Mouse (Mus musculus): ENCODE data around the gene Synj2. TPM values are rescaled to one million over a fixed set of nuclear protein-coding genes. Genes with fewer than 3 reads are reported as not detected.

The Synj2 gene
- polyA plus RNA-seq, 1 experiment: not detected

DNA sequence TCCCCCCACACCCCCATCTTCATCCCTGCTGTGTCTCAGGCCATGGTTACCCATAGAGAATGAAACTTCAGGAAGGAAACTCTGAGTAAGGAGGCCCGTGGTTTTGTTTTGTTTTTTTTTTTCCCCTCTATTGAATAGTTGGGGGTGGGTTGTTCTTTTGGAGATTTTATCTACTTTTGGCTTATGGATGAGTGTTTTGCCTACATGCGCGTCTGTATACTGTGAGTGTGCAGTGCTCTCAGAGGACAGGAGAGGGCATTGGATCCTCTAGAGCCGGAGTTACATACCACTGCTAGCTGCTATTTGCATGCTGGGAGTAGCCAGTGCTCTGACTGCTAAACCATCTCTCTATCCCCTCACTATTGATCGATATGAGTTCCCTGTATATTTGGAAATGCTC lies 39.7 kb upstream of the Synj2 start:
- Histone ChIP-seq H3K27ac (ENCODE audit: insufficient read depth, low read depth, low read length) (no peak overlapping the region), H3K4me1 (ENCODE audit: control insufficient read depth, insufficient read depth, low read length) (no peaks in the 10 kb centered on the region), H3K4me3 (ENCODE audit: insufficient read depth, low read depth, low read length) (no peak overlapping the region)
- WGBS: 72% methylated on average over 5 of the region's 5 CpGs
- TF ChIP-seq CTCF (IDR thresholded peaks at IDR 0.05; ENCODE audit: insufficient read depth, low read depth, low read length): no peak
- TF ChIP-seq POLR2A (IDR thresholded peaks at IDR 0.05; ENCODE audit: insufficient read depth, low read depth, low read length): no peak

DNA sequence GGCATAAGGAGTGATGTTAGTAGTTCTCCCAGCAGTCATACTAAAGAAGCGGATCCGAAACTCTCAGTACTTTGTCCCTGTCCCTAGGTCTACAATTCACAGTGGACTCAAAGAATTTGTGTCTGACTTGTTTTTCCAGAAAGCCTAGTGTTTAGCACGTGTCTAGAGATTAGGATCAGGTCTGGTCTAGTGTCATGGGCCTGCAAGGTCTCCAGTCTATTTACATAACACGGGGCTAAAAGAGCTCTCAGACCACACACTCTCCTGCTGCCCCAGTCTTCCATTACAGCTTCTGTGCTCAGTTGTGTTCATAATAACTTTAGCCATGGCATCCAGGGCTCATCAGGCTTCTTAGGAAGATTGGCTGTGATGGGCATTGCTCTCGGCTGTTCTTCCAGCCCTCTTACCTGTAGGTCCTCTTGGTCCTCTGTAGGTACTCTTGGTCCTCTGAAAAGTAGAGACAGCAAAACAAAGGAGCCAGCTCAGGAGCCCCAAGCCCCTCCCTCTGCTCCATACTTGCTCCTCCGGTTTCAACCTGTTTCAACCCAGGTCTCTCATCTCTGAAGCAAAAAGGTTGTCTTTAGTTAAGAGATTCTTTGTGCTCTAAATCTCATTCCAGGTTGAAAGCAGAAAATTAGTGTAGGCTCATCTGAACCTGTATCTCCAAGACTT lies 37.3 kb upstream of the Synj2 start:
- H3K4me1 ChIP-seq (ENCODE audit: control insufficient read depth, insufficient read depth, low read length): no peaks in the 10 kb centered on the region
- 86% methylated on average over 6 of the region's 6 CpGs for WGBS
- TF ChIP-seq CTCF (IDR thresholded peaks at IDR 0.05; ENCODE audit: insufficient read depth, low read depth, low read length): no peak
- TF ChIP-seq POLR2A (IDR thresholded peaks at IDR 0.05; ENCODE audit: insufficient read depth, low read depth, low read length): no peak
- no peak overlapping the region for H3K4me3 ChIP-seq (ENCODE audit: insufficient read depth, low read depth, low read length)
- H3K27ac ChIP-seq (ENCODE audit: insufficient read depth, low read depth, low read length): no peak overlapping the region

DNA sequence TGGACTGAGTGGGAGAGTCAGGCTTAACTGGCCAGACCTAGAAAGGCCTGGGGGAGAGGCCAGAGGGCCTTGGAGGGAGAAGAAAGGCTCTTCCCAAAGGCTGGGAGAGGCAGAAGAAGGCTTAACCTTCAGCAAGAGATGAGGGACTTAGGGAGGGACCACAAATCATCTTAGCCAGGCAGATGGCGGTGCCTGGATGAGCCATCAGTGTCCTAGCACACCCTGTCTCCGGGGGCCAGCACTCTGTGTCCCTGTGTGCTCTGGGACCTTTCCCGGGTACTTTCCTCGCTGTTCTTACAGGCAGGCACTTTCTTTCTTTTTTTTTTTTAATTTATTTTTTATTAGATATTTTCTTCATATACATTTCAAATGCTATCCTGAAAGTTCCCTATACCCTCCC lies 31.4 kb upstream of the Synj2 start:
- Histone ChIP-seq H3K4me3 (ENCODE audit: insufficient read depth, low read depth, low read length) (no peak overlapping the region), H3K4me1 (ENCODE audit: control insufficient read depth, insufficient read depth, low read length) (no peaks in the 10 kb centered on the region), H3K27ac (ENCODE audit: insufficient read depth, low read depth, low read length) (no peak overlapping the region)
- 97% methylated on average over 4 of the region's 4 CpGs for WGBS
- TF ChIP-seq CTCF (IDR thresholded peaks at IDR 0.05; ENCODE audit: insufficient read depth, low read depth, low read length): no peak
- no peak for TF ChIP-seq POLR2A (IDR thresholded peaks at IDR 0.05; ENCODE audit: insufficient read depth, low read depth, low read length)

GRCm38 (mm10) chr17:5911591-5911990 lies 29.5 kb upstream of the Synj2 start:
- Histone ChIP-seq H3K4me1 (ENCODE audit: control insufficient read depth, insufficient read depth, low read length) (no peaks in the 10 kb centered on the region), H3K27ac (ENCODE audit: insufficient read depth, low read depth, low read length) (0 out of 2 replicates have a peak overlapping the region, but pooled peaks have one; percentile 9), H3K4me3 (ENCODE audit: insufficient read depth, low read depth, low read length) (no peak overlapping the region)
- 51% methylated on average over 12 of the region's 12 CpGs for WGBS
- TF ChIP-seq CTCF (IDR thresholded peaks at IDR 0.05; ENCODE audit: insufficient read depth, low read depth, low read length) (no peak), POLR2A (IDR thresholded peaks at IDR 0.05; ENCODE audit: insufficient read depth, low read depth, low read length) (no peak)

DNA sequence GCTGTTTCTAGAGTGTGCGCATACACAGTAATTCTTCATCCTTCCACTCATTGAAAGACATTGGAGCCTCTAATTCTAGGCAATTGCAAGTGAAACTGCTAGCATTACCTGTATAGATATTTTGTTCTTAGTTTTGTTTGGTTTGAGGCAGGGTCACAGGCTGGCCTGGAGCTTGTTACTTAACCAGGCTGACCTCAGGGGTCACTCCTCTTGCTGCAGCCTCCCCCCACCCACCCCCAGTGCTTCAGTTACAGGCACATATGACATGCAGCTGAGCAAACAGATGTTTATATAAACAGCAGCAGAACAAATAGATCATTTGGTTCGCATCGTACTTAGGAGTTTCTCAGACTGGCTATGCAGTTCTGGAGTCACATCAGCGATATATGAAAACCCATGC lies 28.3 kb upstream of the Synj2 start:
- H3K27ac ChIP-seq (ENCODE audit: insufficient read depth, low read depth, low read length): no peak overlapping the region
- 81% methylated on average over 4 of the region's 4 CpGs for WGBS
- H3K4me3 ChIP-seq (ENCODE audit: insufficient read depth, low read depth, low read length): no peak overlapping the region
- TF ChIP-seq CTCF (IDR thresholded peaks at IDR 0.05; ENCODE audit: insufficient read depth, low read depth, low read length) (no peak), POLR2A (IDR thresholded peaks at IDR 0.05; ENCODE audit: insufficient read depth, low read depth, low read length) (no peak)
- H3K4me1 ChIP-seq (ENCODE audit: control insufficient read depth, insufficient read depth, low read length): no peaks in the 10 kb centered on the region

- no peak overlapping the region for H3K27ac ChIP-seq (ENCODE audit: insufficient read depth, low read depth, low read length)
- H3K4me1 ChIP-seq (ENCODE audit: control insufficient read depth, insufficient read depth, low read length): no peaks in the 10 kb centered on the region
- TF ChIP-seq POLR2A (IDR thresholded peaks at IDR 0.05; ENCODE audit: insufficient read depth, low read depth, low read length) (no peak), CTCF (IDR thresholded peaks at IDR 0.05; ENCODE audit: insufficient read depth, low read depth, low read length) (no peak)
- 78% methylated on average over 5 of the region's 5 CpGs for WGBS
- no peak overlapping the region for H3K4me3 ChIP-seq (ENCODE audit: insufficient read depth, low read depth, low read length)
These were observed 26.9 kb upstream of the Synj2 start for GRCm38 (mm10) chr17:5914217-5914616.

GRCm38 (mm10) chr17:5921954-5922353 lies 19.1 kb upstream of the Synj2 start:
- no peak overlapping the region for H3K4me3 ChIP-seq (ENCODE audit: insufficient read depth, low read depth, low read length)
- H3K4me1 ChIP-seq (ENCODE audit: control insufficient read depth, insufficient read depth, low read length): no peaks in the 10 kb centered on the region
- TF ChIP-seq POLR2A (IDR thresholded peaks at IDR 0.05; ENCODE audit: insufficient read depth, low read depth, low read length): no peak
- TF ChIP-seq CTCF (IDR thresholded peaks at IDR 0.05; ENCODE audit: insufficient read depth, low read depth, low read length): no peak
- H3K27ac ChIP-seq (ENCODE audit: insufficient read depth, low read depth, low read length): no peak overlapping the region
- 96% methylated on average over 8 of the region's 8 CpGs for WGBS

GRCm38 (mm10) chr17:5923281-5923680 lies 17.8 kb upstream of the Synj2 start:
- Histone ChIP-seq H3K4me3 (ENCODE audit: insufficient read depth, low read depth, low read length) (no peak overlapping the region), H3K27ac (ENCODE audit: insufficient read depth, low read depth, low read length) (no peak overlapping the region), H3K4me1 (ENCODE audit: control insufficient read depth, insufficient read depth, low read length) (no peaks in the 10 kb centered on the region)
- 71% methylated on average over 9 of the region's 9 CpGs for WGBS
- TF ChIP-seq POLR2A (IDR thresholded peaks at IDR 0.05; ENCODE audit: insufficient read depth, low read depth, low read length) (no peak), CTCF (IDR thresholded peaks at IDR 0.05; ENCODE audit: insufficient read depth, low read depth, low read length) (peak; percentile 45; the same call in 1 of the 2 replicates)

DNA sequence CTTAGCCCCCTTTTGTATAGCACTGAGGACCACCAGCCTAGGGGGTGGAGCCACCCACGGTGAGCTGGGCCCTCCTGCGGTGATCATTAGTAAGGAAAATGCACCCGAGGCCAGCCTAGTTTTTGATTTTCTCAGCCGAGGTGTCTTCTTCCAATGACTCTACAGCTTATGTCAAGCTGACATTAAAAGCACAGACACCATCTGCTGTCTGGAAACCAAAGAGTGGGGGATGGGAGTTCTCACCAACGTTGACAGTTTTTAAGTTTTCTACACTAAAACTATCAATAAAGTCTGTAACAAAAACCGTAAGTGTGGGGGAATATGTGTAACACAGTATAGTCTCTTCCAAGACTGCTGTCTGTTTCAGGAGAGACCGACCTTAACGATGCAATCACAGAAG lies 16.8 kb upstream of the Synj2 start:
- 67% methylated on average over 8 of the region's 8 CpGs for WGBS
- Histone ChIP-seq H3K27ac (ENCODE audit: insufficient read depth, low read depth, low read length) (no peak overlapping the region), H3K4me3 (ENCODE audit: insufficient read depth, low read depth, low read length) (no peak overlapping the region), H3K4me1 (ENCODE audit: control insufficient read depth, insufficient read depth, low read length) (no peaks in the 10 kb centered on the region)
- TF ChIP-seq POLR2A (IDR thresholded peaks at IDR 0.05; ENCODE audit: insufficient read depth, low read depth, low read length) (no peak), CTCF (IDR thresholded peaks at IDR 0.05; ENCODE audit: insufficient read depth, low read depth, low read length) (no peak)

All from olfactory bulb, adult 2 months (tissue).